Mouse (Mus musculus): ENCODE results near the gene Nt5dc2.

Gene Nt5dc2

GRCm38 (mm10) chr14:31169508-31169907 lies 38.7 kb downstream of the Nt5dc2 start:
- no peak for DNase-seq (ENCODE audit: low spot score)

- no peak for DNase-seq (ENCODE audit: low spot score)
Observed at GRCm38 (mm10) chr14:31170963-31171362, 40.1 kb downstream of the Nt5dc2 start.

- no peak for DNase-seq (ENCODE audit: low spot score)
Observed at GRCm38 (mm10) chr14:31171386-31171785, 40.5 kb downstream of the Nt5dc2 start.

GRCm38 (mm10) chr14:31171821-31172220 lies 41.0 kb downstream of the Nt5dc2 start:
- DNase-seq (ENCODE audit: low spot score): no peak

- no peak for DNase-seq (ENCODE audit: low spot score)
Observed at GRCm38 (mm10) chr14:31172781-31173455, 42.1 kb downstream of the Nt5dc2 start.

GRCm38 (mm10) chr14:31173537-31173936 lies 42.7 kb downstream of the Nt5dc2 start:
- no peak for DNase-seq (ENCODE audit: low spot score)

GRCm38 (mm10) chr14:31177287-31177686 lies 46.4 kb downstream of the Nt5dc2 start:
- no peak for DNase-seq (ENCODE audit: low spot score)

- no peak for DNase-seq (ENCODE audit: low spot score)
Observed at GRCm38 (mm10) chr14:31177715-31178114, 46.9 kb downstream of the Nt5dc2 start.

GRCm38 (mm10) chr14:31179677-31180365 lies 49.0 kb downstream of the Nt5dc2 start:
- DNase-seq (ENCODE audit: low spot score): no peak

GRCm38 (mm10) chr14:31181512-31181911 lies 50.7 kb downstream of the Nt5dc2 start:
- no peak for DNase-seq (ENCODE audit: low spot score)

- no peak for DNase-seq (ENCODE audit: low spot score)
Observed at GRCm38 (mm10) chr14:31182786-31183290, 52.0 kb downstream of the Nt5dc2 start.

GRCm38 (mm10) chr14:31183541-31183940 lies 52.7 kb downstream of the Nt5dc2 start:
- no peak for DNase-seq (ENCODE audit: low spot score)

- DNase-seq (ENCODE audit: low spot score): no peak
Observed at GRCm38 (mm10) chr14:31184195-31184594, 53.3 kb downstream of the Nt5dc2 start.

- DNase-seq (ENCODE audit: low spot score): no peak
Observed at GRCm38 (mm10) chr14:31186656-31187055, 55.8 kb downstream of the Nt5dc2 start.

Data from c-Kit-positive CD71-positive TER-119-positive erythroid progenitor cells, embryonic 14.5 days (primary cell).